Mouse (Mus musculus): ENCODE measurements around the gene Setd1a.
"Not testable (repeated sequence)": the region's sequence is repeated elsewhere in the genome, so short reads cannot be mapped to it uniquely, and the experiment has no call there.

Gene Setd1a

DNA sequence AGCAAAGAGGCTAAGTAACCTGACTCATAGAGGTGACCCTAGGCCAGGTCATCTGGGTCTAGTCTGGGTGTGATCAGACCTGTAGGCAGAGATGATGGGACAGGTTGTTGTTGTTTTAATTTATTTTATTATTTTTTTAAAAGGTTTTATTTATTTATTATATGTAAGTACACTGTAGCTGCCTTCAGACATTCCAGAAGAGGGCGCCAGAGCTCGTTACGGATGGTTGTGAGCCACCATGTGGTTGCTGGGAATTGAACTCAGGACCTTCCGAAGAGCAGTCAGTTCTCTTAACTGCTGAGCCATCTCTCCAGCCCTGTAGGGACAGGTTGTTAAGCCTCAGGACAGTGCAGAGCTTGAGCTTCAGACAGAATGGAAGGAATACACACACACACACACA lies 61.4 kb downstream of the Setd1a start:
- not testable (repeated sequence) for DNase-seq (ENCODE audit: low read depth, low spot score)

DNA sequence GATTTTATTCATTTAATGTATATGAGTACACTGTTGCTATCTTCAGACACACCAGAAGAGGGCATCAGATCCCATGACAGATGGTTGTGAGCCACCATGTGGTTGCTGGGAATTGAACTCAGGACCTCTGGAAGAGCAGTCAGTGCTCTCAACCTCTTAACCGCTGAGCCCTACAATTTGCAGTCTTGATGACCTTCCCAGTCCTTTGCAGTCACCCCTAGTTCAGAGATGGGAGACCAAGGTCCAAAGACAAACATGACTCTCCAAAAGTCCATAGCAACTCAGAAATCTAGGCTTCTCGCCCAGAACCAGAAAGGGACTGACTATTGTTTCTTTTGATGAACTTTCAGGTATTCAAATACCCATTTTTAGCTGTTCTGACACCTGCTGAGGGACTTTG lies 63.6 kb downstream of the Setd1a start:
- not testable (repeated sequence) for DNase-seq (ENCODE audit: low read depth, low spot score)

DNA sequence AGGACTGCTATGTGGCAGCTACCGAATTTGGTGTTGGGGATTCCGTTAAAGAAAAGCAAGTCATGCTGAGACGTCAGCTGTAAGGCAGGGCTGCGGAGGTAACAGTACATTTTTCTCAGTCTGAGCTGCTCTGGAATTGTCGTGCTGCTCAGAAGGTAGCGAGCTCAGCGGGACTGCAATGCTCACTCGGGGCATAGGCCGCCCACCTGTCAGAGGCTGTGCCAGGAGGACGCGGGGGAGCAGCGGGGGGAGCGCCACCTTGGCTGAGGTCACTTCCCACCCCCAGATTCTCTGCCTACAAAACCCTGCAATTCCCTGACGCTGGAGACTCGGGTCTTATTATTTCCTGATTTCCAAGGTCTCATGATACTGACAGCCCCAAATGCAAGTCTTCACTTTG lies 64.4 kb downstream of the Setd1a start:
- no peak for DNase-seq (ENCODE audit: low read depth, low spot score)

DNA sequence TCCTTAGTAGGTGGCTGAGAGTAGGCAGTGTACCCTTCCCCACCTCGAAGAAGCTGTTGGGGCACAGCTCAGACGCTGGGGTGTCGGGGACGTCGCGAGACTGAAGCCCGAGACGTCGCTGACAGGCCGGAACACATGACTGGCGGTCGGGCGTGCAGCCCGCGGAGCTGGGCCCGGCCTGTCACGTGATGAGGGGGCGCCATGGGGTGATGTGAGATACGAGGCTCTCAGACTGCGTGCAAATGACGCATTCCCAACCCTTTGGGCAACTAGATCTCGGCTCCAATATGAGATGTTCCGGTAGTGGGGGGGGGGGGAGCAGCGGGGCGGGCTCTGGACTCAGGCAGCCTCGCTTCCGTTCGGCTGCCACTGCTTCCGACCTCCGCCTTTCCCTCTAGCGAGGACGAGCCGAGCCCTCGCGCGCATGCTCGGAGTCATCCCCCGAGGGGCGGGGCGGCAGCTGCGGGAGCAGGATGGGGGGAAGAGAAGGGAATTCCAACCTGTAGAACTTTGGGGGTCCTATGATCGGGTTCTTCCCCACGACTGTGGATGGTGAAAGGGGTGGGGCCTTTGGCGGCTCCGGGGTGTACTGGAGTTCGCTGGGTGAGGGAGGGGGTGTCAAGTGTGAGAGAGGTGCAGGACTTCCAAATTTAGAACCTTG lies 65.0 kb downstream of the Setd1a start:
- peak; percentile 74 for DNase-seq (ENCODE audit: low read depth, low spot score)

DNA sequence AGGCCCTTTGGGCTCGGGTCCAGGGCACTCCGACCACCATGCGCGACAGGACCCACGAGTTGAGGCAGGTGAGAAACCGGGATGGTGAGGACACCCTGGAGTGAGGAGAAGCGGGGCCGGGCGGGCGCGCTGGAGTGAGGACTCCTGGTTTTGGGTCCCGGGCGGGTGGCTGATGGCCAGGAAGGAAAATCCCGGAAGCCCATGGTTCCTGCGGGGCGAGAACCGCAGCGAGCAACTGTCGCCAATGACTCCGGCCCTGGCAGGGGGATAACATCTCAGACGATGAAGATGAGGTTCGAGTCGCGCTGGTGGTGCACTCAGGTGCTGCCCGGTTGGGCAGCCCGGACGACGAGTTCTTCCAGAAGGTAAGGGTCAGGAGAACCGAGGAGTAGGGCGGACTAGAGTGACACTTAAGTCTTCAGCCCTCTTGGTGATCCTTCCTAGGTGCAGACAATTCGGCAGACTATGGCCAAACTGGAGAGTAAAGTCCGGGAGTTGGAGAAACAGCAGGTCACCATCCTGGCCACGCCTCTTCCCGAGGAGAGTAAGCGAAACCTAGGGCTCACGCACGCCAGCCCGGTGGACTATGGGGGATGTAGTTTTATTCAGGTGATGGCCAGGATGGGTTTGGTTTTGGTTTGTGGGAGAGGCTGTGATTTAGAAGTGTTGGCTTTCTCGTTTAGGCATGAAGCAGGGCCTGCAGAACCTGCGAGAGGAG lies 65.7 kb downstream of the Setd1a start:
- DNase-seq (ENCODE audit: low read depth, low spot score) = peak; percentile 54

Measured in retina, adult 2 months (tissue).